In the genomic region with DNA sequence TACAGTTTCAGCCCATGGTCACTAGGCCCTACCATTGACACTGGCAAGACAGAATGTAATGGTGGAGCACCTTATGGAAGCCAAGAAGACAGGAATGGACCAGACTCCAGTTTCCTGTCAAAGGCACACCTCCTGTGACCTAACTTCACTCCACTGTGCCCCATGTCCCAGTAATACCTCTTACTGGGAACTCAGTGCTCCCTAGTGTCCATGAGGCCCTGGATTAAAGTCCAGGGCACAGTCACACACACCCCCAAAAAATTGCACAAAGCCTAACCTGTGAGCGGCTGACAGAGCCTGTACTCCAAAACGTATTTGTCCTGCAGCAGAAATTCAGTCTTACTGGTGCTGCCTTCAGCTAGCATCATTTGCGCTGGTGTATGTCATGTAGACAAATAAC, we compare ENCODE assay signal across 45 mouse cellular contexts. TPM values are rescaled to one million over a fixed set of nuclear protein-coding genes. Genes with fewer than 3 reads are reported as not detected.
"Had no signal": no experiment of that assay in that cellular context is flagged by ENCODE, and none has a peak within 500 bp of the region (broad histone marks: within the 10 kb centered on the region; RNA-seq: fewer than 3 reads in every experiment).

No protein-coding gene starts in this region.

- DNase-seq: layer of hippocampus, postnatal 36 days; left cerebral cortex, postnatal 4 days; liver, embryonic 13.5 days; lung, adult 18-20 months; lung, adult 2 months; lung, embryonic 14.5 days; lung, postnatal 10 days; lung, postnatal 14 days; lung, postnatal 36 days; lung, postnatal 4 days; midbrain, embryonic 14.5 days had no signal

- H3K27ac ChIP-seq: left cerebral cortex, adult 2 months; limb, embryonic 10.5 days; limb, embryonic 12.5 days; limb, embryonic 13.5 days; limb, embryonic 15.5 days; liver, embryonic 13.5 days; liver, embryonic 14.5 days; liver, embryonic 15.5 days; lung, embryonic 15.5 days; macrophage; midbrain, embryonic 12.5 days; midbrain, embryonic 13.5 days; midbrain, embryonic 15.5 days; neural tube, embryonic 12.5 days; neural tube, embryonic 13.5 days had no signal

- H3K4me3 ChIP-seq: left cerebral cortex, adult 2 months; limb, embryonic 10.5 days; limb, embryonic 12.5 days; limb, embryonic 13.5 days; limb, embryonic 15.5 days; liver, embryonic 13.5 days; liver, embryonic 15.5 days; lung, embryonic 15.5 days; megakaryocyte, embryonic 14.5 days; midbrain, embryonic 12.5 days; midbrain, embryonic 13.5 days; midbrain, embryonic 15.5 days; myocyte; neural tube, embryonic 12.5 days; neural tube, embryonic 13.5 days had no signal

- ATAC-seq: lung, postnatal 0 days; midbrain, embryonic 13.5 days; midbrain, embryonic 15.5 days; midbrain, embryonic 16.5 days had no signal

- H3K9ac ChIP-seq: limb, embryonic 12.5 days; limb, embryonic 13.5 days; limb, embryonic 15.5 days; liver, embryonic 13.5 days; liver, embryonic 14.5 days; liver, embryonic 15.5 days; lung, embryonic 14.5 days; lung, embryonic 15.5 days; midbrain, embryonic 12.5 days; midbrain, embryonic 13.5 days; midbrain, embryonic 15.5 days; neural tube, embryonic 12.5 days; neural tube, embryonic 13.5 days had no signal

- H3K4me1 ChIP-seq: limb, embryonic 10.5 days; limb, embryonic 12.5 days; limb, embryonic 13.5 days; limb, embryonic 15.5 days; liver, embryonic 15.5 days; lung, embryonic 15.5 days; midbrain, embryonic 12.5 days; midbrain, embryonic 13.5 days; midbrain, embryonic 15.5 days; neural tube, embryonic 12.5 days; neural tube, embryonic 13.5 days had no signal

- H3K9me3 ChIP-seq: limb, embryonic 10.5 days; limb, embryonic 12.5 days; limb, embryonic 13.5 days; limb, embryonic 15.5 days; liver, embryonic 13.5 days; liver, embryonic 15.5 days; lung, embryonic 15.5 days; midbrain, embryonic 12.5 days; midbrain, embryonic 13.5 days; midbrain, embryonic 15.5 days; neural tube, embryonic 12.5 days; neural tube, embryonic 13.5 days had no signal

- H3K4me2 ChIP-seq: limb, embryonic 12.5 days; limb, embryonic 13.5 days; limb, embryonic 15.5 days; liver, embryonic 13.5 days; liver, embryonic 15.5 days; lung, embryonic 14.5 days; lung, embryonic 15.5 days; midbrain, embryonic 12.5 days; midbrain, embryonic 13.5 days; midbrain, embryonic 15.5 days; neural tube, embryonic 12.5 days; neural tube, embryonic 13.5 days had no signal

- H3K27me3 ChIP-seq: limb, embryonic 12.5 days; limb, embryonic 13.5 days; limb, embryonic 15.5 days; liver, embryonic 13.5 days; liver, embryonic 15.5 days; lung, embryonic 15.5 days; megakaryocyte, embryonic 14.5 days; midbrain, embryonic 12.5 days; midbrain, embryonic 13.5 days; midbrain, embryonic 15.5 days; neural tube, embryonic 12.5 days; neural tube, embryonic 13.5 days had no signal

RNA-seq across cellular contexts. Expression of gene Gm4981, which starts 59.1 kb away (rescaled TPM):
- total RNA-seq: layer of hippocampus, postnatal 25 days; layer of hippocampus, postnatal 36 days; left cerebral cortex, adult 18-20 months; left cerebral cortex, adult 2 months; left cerebral cortex, adult 8-10 months; left cerebral cortex, postnatal 10 days; left cerebral cortex, postnatal 14 days; left cerebral cortex, postnatal 25 days; left cerebral cortex, postnatal 36 days; left cerebral cortex, postnatal 4 days; megakaryocyte progenitor cell, adult 5-6 weeks; megakaryocyte, adult 5-6 weeks; megakaryocyte-erythroid progenitor cell, adult 5-6 weeks; monocyte, adult 5-6 weeks had no signal
- polyA plus RNA-seq: limb, embryonic 10.5 days; limb, embryonic 11.5 days; limb, embryonic 12.5 days; limb, embryonic 13.5 days; limb, embryonic 14.5 days; limb, embryonic 15.5 days; liver, embryonic 13.5 days; liver, embryonic 14.5 days; liver, embryonic 15.5 days; lung, adult 2 months; lung, embryonic 14.5 days; lung, embryonic 15.5 days; lung, embryonic 16.5 days; lung, postnatal 0 days; macrophage; midbrain, embryonic 12.5 days; midbrain, embryonic 13.5 days; midbrain, embryonic 14.5 days; midbrain, embryonic 15.5 days; midbrain, embryonic 16.5 days; midbrain, postnatal 0 days; myocyte; neural tube, embryonic 11.5 days; neural tube, embryonic 12.5 days; neural tube, embryonic 13.5 days had no signal
